Mouse (Mus musculus) layer of hippocampus, postnatal 10 days (tissue): ENCODE data around the gene Mgll. TPM values are rescaled to one million over a fixed set of nuclear protein-coding genes. Genes with fewer than 3 reads are reported as not detected.
A peak's percentile ranks its signal among the peaks of the same experiment; 100 is the strongest.

Experiments used
- DNase-seq, 2 experiments: peaks; one replicate each; pipeline ENCODE4 v3.0.0; 2021; ENCODE audit warnings: low spot score in 2 of 2
- total RNA-seq, 2 experiments: library from RNA; stranded (reverse); gene quantifications; 2 replicates each; pipeline ENCODE4 v1.2.3; 2021

The Mgll gene
- total RNA-seq, 2 experiments from 2014 or later, result 120 to 129 TPM

GRCm38 (mm10) chr6:88717143-88718032 lies 6.8 kb upstream of the Mgll start:
- DNase-seq, result no peak

GRCm38 (mm10) chr6:88718033-88718725 lies 6.0 kb upstream of the Mgll start:
- no peak for DNase-seq

- DNase-seq, result no peak
Observed at GRCm38 (mm10) chr6:88721059-88721458, 3.2 kb upstream of the Mgll start.

GRCm38 (mm10) chr6:88722906-88723305 lies 1.3 kb upstream of the Mgll start:
- no peak for DNase-seq

- no peak for DNase-seq
Observed at GRCm38 (mm10) chr6:88723806-88724312, 353 bp upstream of the Mgll start.

GRCm38 (mm10) chr6:88725590-88725989 lies 1.4 kb downstream of the Mgll start:
- no peak for DNase-seq

- DNase-seq, result peak; percentile 58 to 72
Observed at GRCm38 (mm10) chr6:88726252-88727211, 2.3 kb downstream of the Mgll start.

- no peak for DNase-seq
Observed at GRCm38 (mm10) chr6:88727490-88727889, 3.3 kb downstream of the Mgll start.

GRCm38 (mm10) chr6:88728054-88728453 lies 3.8 kb downstream of the Mgll start:
- DNase-seq, result no peak

GRCm38 (mm10) chr6:88728515-88728914 lies 4.3 kb downstream of the Mgll start:
- no peak for DNase-seq

GRCm38 (mm10) chr6:88731211-88731751 lies 7.1 kb downstream of the Mgll start:
- no peak for DNase-seq

GRCm38 (mm10) chr6:88731991-88732390 lies 7.8 kb downstream of the Mgll start:
- DNase-seq, result peak; percentile 63 to 64

- no peak for DNase-seq
Observed at GRCm38 (mm10) chr6:88732643-88733613, 8.7 kb downstream of the Mgll start.

- peak in 1 of 2 experiments; percentile 23 for DNase-seq
Observed at GRCm38 (mm10) chr6:88736337-88736736, 12.1 kb downstream of the Mgll start.

GRCm38 (mm10) chr6:88736741-88737508 lies 12.7 kb downstream of the Mgll start:
- peak in 1 of 2 experiments; percentile 52 for DNase-seq

- DNase-seq, result no peak
Observed at GRCm38 (mm10) chr6:88737509-88737888, 13.3 kb downstream of the Mgll start.

- DNase-seq, result no peak
Observed at GRCm38 (mm10) chr6:88741041-88741440, 16.8 kb downstream of the Mgll start.

- no peak for DNase-seq
Observed at GRCm38 (mm10) chr6:88741791-88742190, 17.6 kb downstream of the Mgll start.
